Mouse (Mus musculus) thymus, postnatal 10 days (tissue): ENCODE measurements at regions not wholly inside any gene's neighbourhood (a gene's known extent, or its start where the extent isn't known, plus 50 kb on each side); places are given as distances from the start of the nearest gene placed in this dataset.
A peak's percentile ranks its signal among the peaks of the same experiment; 100 is the strongest.

ENCODE experiments used
- DNase-seq, 2 experiments: peaks; one replicate each; pipeline ENCODE4 v3.0.0; 2021; ENCODE audit warnings: low spot score in 2 of 2

DNA sequence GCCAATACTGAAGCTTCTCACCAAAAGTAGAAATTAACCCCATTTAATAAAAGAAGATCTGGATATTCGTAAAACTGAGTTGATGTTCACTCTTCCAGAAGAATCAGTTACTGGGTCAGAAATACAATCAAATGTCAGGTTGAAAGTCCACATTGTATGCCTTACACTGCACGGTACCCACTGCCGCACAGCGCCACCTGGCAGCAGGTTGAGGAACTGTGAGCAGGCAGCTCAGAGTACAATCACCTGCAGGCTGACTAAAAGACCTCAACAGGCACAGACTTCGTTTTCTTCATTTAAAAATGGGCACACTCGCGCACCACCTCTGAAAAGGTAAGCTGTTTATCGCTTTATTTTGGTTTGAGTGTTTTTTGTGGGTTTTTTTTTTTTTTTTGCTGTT, 341.8 kb upstream of the Mms22l start:
- peak in 1 of 2 experiments; percentile 9 for DNase-seq

DNA sequence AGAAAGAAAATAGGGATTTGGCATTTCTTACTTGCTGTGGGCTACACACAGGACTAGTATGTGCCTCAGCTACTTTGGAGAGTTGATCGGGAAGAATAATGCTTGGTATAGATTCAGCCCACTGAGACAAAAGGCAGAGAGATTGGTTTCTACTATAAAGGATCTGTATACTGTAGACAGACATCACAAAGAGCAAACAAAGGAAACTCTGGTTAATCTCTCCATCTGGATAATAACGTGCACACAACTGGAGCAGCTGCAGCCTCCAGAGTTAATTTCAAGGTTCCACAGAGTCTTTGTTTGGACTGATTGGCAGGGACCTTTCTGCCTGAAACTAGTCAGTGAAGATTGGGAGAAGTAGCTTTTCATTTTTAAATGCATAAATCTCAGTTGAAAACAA, 322.5 kb upstream of the Mms22l start:
- no peak for DNase-seq

GRCm38 (mm10) chr4:24213262-24214036, 282.8 kb upstream of the Mms22l start:
- DNase-seq = no peak

DNA sequence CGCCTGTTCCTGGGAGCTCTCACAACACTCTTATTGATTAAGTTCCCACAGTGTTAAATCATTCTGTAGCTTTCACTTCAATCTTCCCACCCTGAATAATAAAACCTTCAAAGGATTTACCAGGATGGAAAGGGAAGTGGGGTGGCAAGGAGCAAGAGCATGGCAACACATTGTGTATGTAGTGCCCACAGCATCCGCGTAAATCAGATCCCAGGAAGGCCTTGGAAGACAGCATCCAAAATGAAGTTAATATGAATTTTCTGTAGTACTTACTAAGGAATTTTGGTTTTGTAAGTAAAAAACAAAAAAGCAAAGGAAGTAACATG, 282.3 kb upstream of the Mms22l start:
- no peak for DNase-seq

GRCm38 (mm10) chr4:24218383-24218934, 277.8 kb upstream of the Mms22l start:
- no peak for DNase-seq

GRCm38 (mm10) chr4:24219074-24219497, 277.2 kb upstream of the Mms22l start:
- DNase-seq = no peak

DNA sequence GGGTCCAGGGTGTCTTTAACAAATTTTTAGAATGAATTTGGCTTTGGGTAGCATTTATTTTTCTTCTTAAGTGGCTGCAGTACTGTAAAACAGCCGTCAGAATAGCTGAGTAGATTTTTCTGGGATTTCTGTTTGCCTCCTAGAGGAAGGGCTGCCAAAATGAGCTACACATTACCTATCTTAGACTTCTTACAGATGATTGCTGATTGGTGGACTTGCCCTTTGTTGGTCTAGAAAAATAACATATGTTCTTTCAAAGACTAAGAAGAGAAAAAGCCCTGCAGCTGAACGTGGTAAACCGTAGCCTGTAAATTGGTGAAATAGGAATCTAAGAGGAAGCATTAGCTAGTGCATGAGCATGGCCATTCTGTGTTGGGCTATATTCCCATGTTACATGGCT, 276.7 kb upstream of the Mms22l start:
- no peak for DNase-seq

DNA sequence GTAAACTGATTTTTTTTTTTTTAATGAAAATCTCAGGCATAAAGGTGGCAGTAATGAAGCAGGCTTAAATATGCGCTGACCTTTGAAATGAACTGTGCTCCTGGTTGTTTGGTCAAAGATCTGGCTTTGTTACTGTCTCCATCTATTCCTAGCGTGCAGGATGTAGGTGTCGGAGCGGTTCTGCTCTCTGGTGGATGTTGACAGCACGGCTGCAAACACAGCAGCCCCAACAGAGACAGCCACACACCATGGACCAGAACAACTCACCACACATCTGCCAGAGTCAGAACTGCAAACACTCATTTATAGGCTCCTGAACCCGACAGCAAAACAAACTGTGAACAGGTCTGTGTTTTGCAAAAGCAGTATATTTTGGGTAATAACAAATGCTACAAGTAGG, 251.1 kb upstream of the Mms22l start:
- no peak for DNase-seq

DNA sequence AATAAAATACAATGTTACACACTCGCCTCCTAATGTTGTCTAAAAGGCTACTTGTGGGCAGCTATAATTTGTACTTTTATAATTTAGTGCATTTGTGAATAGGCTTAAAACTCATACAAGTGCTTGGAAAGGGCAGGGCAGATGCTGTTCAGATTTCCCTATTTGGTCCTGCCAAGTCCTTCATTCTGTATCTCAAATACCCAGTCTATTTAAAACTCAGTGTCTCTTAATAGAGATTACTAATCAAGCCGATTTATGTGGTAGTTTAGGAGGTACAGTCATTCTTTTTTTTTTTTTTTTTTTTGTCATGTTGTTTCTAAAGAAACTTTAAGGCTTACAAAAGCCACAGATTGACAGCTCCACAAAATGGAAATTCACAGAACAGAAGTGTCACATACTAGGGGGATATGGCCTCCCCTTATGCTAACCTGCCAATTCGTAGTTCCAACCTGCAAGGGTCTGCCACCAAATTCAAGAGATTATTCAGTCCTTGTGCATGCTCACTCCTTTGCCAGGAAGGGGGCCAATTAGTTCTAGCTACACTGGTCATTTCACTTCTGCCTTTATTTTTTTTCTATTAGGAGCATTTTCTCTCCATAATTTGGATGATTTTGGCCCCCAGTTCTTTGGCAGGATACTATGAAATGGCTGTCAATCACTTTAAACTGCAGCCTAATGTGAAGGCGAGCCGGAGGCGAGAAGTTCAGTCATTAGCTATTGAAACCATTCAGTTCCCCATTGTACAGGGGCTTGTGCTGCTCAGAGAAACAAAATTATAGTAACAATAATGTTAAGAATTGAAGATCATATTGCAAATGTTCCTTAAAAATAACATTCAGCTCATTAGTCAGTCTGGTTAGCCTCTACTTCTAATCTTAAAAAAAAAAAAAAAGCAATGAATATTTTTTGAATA, 247.9 kb upstream of the Mms22l start:
- DNase-seq = no peak

- no peak for DNase-seq
These were observed 246.8 kb upstream of the Mms22l start for GRCm38 (mm10) chr4:24249243-24249970.

- no peak for DNase-seq
These were observed 218.1 kb upstream of the Mms22l start for GRCm38 (mm10) chr4:24278154-24278553.
